Mouse (Mus musculus) forebrain, postnatal 0 days (tissue): Measurements from ENCODE around the gene Kcnmb2. TPM values are rescaled to one million over a fixed set of nuclear protein-coding genes. Genes with fewer than 3 reads are reported as not detected.

Experiments
- ATAC-seq: fragments of 200-750 bp; cut with Nextera tagmentation; 2 replicates; pipeline ENCODE4 v1.8.0; 2017; ENCODE audit warnings: mild to moderate bottlenecking, moderate library complexity
- DNase-seq: peaks from one replicate; pipeline ENCODE4 v3.0.0-alpha.2; 2015
- H3K27ac ChIP-seq: fragments of 300-500 bp; sonication (generic); 2 replicates; pipeline ENCODE4 v1.5.1; 2014; ENCODE audit warnings: low read depth, mild to moderate bottlenecking, antibody characterized with exemption, low read length, moderate library complexity, mixed read lengths
- H3K27me3 ChIP-seq: fragments of 300-500 bp; sonication (generic); 2 replicates; pipeline ENCODE4 v1.6.1; 2014; ENCODE audit warnings: mild to moderate bottlenecking, low read length, mixed read lengths; ENCODE audit not compliant: insufficient read depth
- H3K36me3 ChIP-seq: fragments of 300-500 bp; sonication (generic); 2 replicates; pipeline ENCODE4 v1.6.1; 2014; ENCODE audit warnings: mild to moderate bottlenecking, moderate library complexity; ENCODE audit not compliant: insufficient read depth
- H3K4me1 ChIP-seq: fragments of 300-500 bp; sonication (generic); 2 replicates; pipeline ENCODE4 v1.6.1; 2014; ENCODE audit warnings: antibody characterized with exemption; ENCODE audit not compliant: insufficient read depth
- H3K4me2 ChIP-seq: fragments of 300-500 bp; sonication (generic); 2 replicates; pipeline ENCODE4 v1.6.1; 2014; ENCODE audit warnings: low read depth, mild to moderate bottlenecking, moderate library complexity
- H3K4me3 ChIP-seq: fragments of 300-500 bp; sonication (generic); 2 replicates; pipeline ENCODE4 v1.5.1; 2014; ENCODE audit warnings: low read depth, low read length, mixed read lengths
- H3K9ac ChIP-seq: fragments of 300-500 bp; sonication (generic); 2 replicates; pipeline ENCODE4 v1.6.1; 2014; ENCODE audit warnings: mild to moderate bottlenecking
- H3K9me3 ChIP-seq: fragments of 300-500 bp; sonication (generic); 2 replicates; pipeline ENCODE4 v1.6.1; 2016; ENCODE audit warnings: low read length
- CTCF ChIP-seq: sonication (generic); IDR thresholded peaks from 2 replicates; pipeline ENCODE4 v1.5.1; 2016; ENCODE audit warnings: antibody characterized with exemption, control low read depth, low read depth
- WGBS: fragments of 180-500 bp; shearing (Covaris S2); extraction: QIAGEN DNeasy Blood & Tissue Kit; methylation state at CpG from one replicate; pipeline ENCODE4 v1.1.7; 2014; 5-methylcytosine and 5-hydroxymethylcytosine counted together
- polyA plus RNA-seq: library from polyadenylated mRNA; unstranded; fragments of >200 nt; fragmentation: Nextera tagmentation; extraction: Ambion mirVana; gene quantifications from 2 replicates; pipeline ENCODE4 v1.2.1, GENCODE M21; 2015
- total RNA-seq: library from RNA; depleted of rRNA; stranded (reverse); fragments of >200 nt; gene quantifications from 2 replicates; pipeline ENCODE4 v1.2.3, GENCODE M21; 2014

Gene Kcnmb2
- total and polyA plus RNA-seq, 2 experiments from 2014 or later: 7.9 to 9.8 TPM

DNA sequence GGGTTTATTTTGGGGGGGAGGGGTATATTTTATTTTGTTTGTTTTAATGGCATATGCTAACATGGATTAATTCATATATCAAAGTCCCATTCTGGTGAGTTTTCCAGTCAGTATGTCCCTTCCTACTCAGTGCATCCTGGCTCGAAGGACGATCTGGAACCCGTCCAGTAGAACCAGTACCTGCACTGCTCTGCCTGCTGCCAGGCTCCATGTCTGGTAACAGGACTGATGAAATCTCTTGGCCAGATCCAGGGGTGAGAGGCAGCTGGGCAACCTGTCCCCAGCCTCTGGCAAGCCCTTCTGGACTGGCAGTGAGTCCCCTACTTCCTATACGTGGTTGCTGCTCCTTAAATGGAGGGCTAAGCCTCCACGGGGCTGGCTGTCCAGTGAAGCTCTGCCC lies 57.5 kb downstream of the Kcnmb2 start:
- H3K36me3 ChIP-seq: no peaks in the 10 kb centered on the region
- no peak for TF ChIP-seq CTCF
- no peak overlapping the region for H3K27ac ChIP-seq
- no peak for DNase-seq
- ATAC-seq: no peak
- no peaks in the 10 kb centered on the region for H3K27me3 ChIP-seq
- H3K4me2 ChIP-seq: no peak overlapping the region
- 73% methylated on average over 5 of the region's 5 CpGs for WGBS
- no peaks in the 10 kb centered on the region for H3K4me1 ChIP-seq
- no peaks in the 10 kb centered on the region for H3K9me3 ChIP-seq
- H3K4me3 ChIP-seq: no peak overlapping the region
- H3K9ac ChIP-seq: no peak overlapping the region

DNA sequence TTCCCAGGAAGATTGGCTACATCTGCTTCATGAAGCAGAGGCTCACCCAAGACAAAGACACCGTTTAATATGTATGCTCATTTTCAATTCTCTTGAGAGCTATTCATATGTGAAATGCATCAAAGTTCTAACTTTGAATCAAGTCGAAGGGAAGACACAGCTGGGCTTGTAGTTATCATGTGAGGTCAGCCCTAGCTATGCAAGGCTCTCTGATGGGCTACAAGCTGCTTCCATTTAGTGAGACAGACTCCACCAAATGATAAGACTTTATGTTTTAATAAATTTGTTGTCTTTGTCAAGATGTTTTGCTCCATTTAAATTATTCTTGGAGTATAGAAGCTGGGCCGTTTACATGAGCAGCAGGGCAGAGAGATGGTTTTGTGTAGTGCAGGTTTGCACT lies 58.9 kb downstream of the Kcnmb2 start:
- Histone ChIP-seq H3K36me3 (no peaks in the 10 kb centered on the region), H3K27ac (no peak overlapping the region), H3K4me3 (no peak overlapping the region), H3K4me1 (no peaks in the 10 kb centered on the region), H3K9me3 (no peaks in the 10 kb centered on the region), H3K4me2 (no peak overlapping the region), H3K9ac (no peak overlapping the region), H3K27me3 (no peaks in the 10 kb centered on the region)
- no peak; the same call in 1 of the 2 replicates for ATAC-seq
- no peak for TF ChIP-seq CTCF
- no peak for DNase-seq
- WGBS: 48% methylated on average over 3 of the region's 3 CpGs

DNA sequence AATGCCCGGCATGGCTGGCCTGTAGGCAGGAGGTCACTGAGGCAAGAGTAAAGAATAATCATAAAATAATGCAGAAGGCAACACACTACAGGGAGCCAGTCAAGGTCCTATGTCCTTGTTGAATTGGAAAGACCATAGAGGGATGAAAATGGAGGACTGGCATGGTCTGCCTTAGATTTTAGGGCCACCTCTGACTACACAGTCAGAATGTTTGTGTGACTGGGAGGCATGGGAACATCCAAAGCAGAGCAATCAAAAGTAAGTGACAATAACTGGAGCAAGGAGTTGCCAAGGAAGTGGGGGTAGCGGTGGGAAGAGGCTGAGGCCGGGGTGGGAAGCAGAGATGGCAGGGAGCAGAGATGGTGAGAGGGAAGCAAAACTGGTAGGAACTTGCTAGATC lies 60.8 kb downstream of the Kcnmb2 start:
- no peaks in the 10 kb centered on the region for H3K9me3 ChIP-seq
- no peak for TF ChIP-seq CTCF
- no peaks in the 10 kb centered on the region for H3K4me1 ChIP-seq
- ATAC-seq: no peak
- DNase-seq: no peak
- no peaks in the 10 kb centered on the region for H3K36me3 ChIP-seq
- over 99% methylated on average over 3 of the region's 3 CpGs for WGBS
- H3K27ac ChIP-seq: no peak overlapping the region
- no peak overlapping the region for H3K4me2 ChIP-seq
- no peaks in the 10 kb centered on the region for H3K27me3 ChIP-seq
- no peak overlapping the region for H3K9ac ChIP-seq
- H3K4me3 ChIP-seq: no peak overlapping the region

DNA sequence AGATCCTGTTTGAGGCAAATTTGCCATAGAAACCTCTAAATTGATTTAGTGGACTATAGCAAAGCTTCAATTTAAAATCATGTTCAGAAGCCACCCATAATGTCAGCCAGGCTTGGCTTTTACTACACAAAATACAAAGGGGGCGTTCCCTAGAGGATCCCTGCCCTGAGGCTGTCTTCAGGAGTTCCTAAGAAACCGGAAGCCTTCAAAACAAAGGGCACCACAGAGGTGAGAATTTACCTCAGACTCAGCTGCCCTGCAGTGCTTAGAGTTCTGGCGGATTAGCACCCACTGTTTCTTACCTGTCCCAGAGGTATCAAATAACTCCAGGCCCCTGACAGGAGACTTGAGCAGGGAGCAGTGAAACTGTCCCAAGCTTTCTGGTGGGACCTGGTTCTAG lies 77.4 kb downstream of the Kcnmb2 start:
- no peak for TF ChIP-seq CTCF
- Histone ChIP-seq H3K36me3 (no peaks in the 10 kb centered on the region), H3K9ac (no peak overlapping the region), H3K27me3 (no peaks in the 10 kb centered on the region), H3K4me3 (no peak overlapping the region), H3K4me1 (no peaks in the 10 kb centered on the region), H3K9me3 (no peaks in the 10 kb centered on the region), H3K27ac (no peak overlapping the region), H3K4me2 (no peak overlapping the region)
- ATAC-seq: no peak
- 29% methylated on average over 3 of the region's 3 CpGs for WGBS
- no peak for DNase-seq

DNA sequence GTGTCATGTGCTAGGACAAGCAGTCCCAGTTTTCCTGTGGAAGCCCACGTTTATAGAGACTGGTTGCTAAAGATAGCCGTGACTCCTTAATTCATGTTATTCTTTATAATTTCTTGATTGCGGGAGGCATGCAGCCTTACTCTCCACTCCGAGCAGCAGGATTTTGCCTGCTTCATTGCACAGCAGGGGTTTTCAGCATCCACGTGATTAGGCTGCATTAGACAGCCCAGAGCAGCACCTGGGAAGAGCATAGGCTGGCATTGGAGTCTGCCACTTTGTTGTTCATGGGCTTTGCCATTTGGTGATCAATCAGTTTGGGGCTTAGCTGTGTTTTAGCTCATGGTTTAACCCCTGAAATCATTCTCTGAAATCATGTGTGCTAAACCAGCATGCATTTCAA lies 80.1 kb downstream of the Kcnmb2 start:
- H3K27ac ChIP-seq: no peak overlapping the region
- ATAC-seq: peak; percentile 51; the same call in 1 of the 2 replicates
- H3K27me3 ChIP-seq: no peaks in the 10 kb centered on the region
- no peaks in the 10 kb centered on the region for H3K4me1 ChIP-seq
- H3K4me3 ChIP-seq: no peak overlapping the region
- H3K36me3 ChIP-seq: no peaks in the 10 kb centered on the region
- no peak overlapping the region for H3K4me2 ChIP-seq
- no peaks in the 10 kb centered on the region for H3K9me3 ChIP-seq
- no peak for DNase-seq
- no peak for TF ChIP-seq CTCF
- WGBS: 38% methylated on average over 5 of the region's 5 CpGs
- H3K9ac ChIP-seq: no peak overlapping the region

DNA sequence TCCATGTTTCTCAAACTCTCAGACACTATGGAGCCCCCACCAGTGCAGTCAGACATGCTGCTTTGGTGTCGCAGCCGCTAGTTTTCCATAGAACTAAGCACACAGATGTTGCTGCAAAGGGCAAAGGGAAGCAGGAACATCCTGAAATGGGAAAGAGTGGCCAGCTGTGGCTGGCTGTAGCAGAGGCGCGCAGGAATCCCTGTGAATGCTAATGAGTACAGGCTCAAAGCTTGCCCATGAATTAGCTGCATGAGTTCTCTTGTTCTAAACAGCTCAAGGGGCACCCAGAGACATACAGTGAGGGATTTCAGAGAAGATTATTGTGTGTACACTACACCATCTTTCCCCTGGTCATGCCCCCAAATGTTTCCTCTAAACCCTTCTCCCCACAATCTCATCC lies 82.8 kb downstream of the Kcnmb2 start:
- Histone ChIP-seq H3K27ac (no peak overlapping the region), H3K36me3 (no peaks in the 10 kb centered on the region), H3K9ac (no peak overlapping the region), H3K27me3 (no peaks in the 10 kb centered on the region), H3K4me2 (no peak overlapping the region), H3K4me1 (no peaks in the 10 kb centered on the region), H3K9me3 (no peaks in the 10 kb centered on the region), H3K4me3 (no peak overlapping the region)
- ATAC-seq (peak; percentile 53), DNase-seq (no peak)
- 61% methylated on average over 4 of the region's 4 CpGs for WGBS
- TF ChIP-seq CTCF: no peak

DNA sequence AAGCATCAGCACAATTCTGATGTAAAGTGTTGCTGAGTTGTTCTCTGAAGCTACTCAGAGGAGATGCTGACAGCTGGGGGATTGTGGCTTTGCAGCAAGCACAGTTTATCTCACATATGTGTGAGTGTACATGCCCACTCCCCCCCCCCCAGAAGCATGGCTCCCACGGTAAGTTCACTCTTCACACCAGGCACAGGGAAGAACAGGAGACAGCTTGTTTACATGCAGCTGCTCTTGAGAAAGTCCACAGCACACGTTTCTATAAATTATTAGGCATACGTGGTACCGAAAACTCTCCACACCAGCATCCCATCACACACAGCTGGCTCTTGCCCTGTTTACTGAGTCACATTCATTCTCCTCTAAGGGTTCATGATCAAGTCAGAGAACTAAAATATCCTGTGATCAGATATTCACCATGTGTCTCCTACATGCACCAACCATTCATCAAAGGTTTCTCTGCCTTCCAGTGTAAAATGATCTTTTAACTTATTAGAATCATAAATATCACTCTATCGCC lies 89.3 kb downstream of the Kcnmb2 start:
- Histone ChIP-seq H3K36me3 (no peaks in the 10 kb centered on the region), H3K27ac (no peak overlapping the region), H3K9ac (no peak overlapping the region), H3K9me3 (no peaks in the 10 kb centered on the region), H3K27me3 (no peaks in the 10 kb centered on the region), H3K4me1 (no peaks in the 10 kb centered on the region), H3K4me2 (no peak overlapping the region), H3K4me3 (no peak overlapping the region)
- no peak for TF ChIP-seq CTCF
- 81% methylated on average over 5 of the region's 5 CpGs for WGBS
- no peak for DNase-seq
- ATAC-seq: no peak

DNA sequence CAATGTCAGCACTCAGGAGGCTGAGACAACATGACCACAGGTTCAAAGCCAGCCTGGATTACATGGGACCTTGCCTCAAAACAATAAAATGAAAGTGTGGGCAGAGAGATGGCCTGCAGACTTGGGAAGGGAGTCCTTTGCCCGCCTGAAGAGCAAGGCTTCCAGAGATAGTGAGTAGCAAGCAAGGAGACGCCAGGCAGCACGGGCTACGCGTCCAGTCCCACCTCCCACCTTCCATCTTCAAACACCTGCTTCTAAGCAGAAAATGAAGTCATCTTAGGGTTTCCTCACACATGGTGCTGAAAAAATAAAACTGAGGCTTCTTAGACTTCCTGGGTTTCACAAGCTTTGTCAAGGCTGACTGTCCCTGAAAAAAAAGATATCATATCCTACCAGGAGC lies 109.3 kb downstream of the Kcnmb2 start:
- H3K27ac ChIP-seq: no peak overlapping the region
- no peak overlapping the region for H3K9ac ChIP-seq
- no peak overlapping the region for H3K4me2 ChIP-seq
- H3K36me3 ChIP-seq: no peaks in the 10 kb centered on the region
- H3K4me3 ChIP-seq: no peak overlapping the region
- DNase-seq (no peak), ATAC-seq (no peak)
- no peak for TF ChIP-seq CTCF
- no peaks in the 10 kb centered on the region for H3K9me3 ChIP-seq
- WGBS: 94% methylated on average over 5 of the region's 5 CpGs
- H3K4me1 ChIP-seq: no peaks in the 10 kb centered on the region
- no peaks in the 10 kb centered on the region for H3K27me3 ChIP-seq
